Mouse (Mus musculus): Measurements from ENCODE around the gene Maml3.

DNA sequence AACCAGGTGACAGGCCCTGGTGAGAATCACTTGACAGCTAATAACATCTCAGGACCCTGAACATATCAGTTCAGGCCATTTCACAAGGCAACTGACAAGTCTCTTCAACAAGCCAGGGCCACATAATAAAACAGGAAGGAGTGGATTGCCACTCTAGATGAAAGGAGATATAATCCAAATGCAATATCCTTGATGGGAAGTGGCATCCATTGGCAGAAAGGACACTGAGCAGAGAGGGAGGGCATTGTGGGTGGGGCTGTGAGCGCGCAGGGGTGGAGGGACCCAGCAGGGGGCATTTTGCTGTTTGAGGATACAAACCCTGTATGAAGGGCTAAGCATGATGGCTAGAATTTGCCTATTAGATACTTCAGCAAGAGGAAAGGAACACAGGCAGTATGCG lies 340.7 kb downstream of the Maml3 start:
- TF ChIP-seq CTCF (IDR thresholded peaks at IDR 0.05; ENCODE audit: control insufficient read depth, insufficient read depth, insufficient read length) (no peak), USF1 (IDR thresholded peaks at IDR 0.05; ENCODE audit: low read depth) (no peak), MAX (IDR thresholded peaks at IDR 0.05) (no peak)

All from C2C12 (cell line).